Mouse (Mus musculus): ENCODE measurements around the gene Dlec1.

DNA sequence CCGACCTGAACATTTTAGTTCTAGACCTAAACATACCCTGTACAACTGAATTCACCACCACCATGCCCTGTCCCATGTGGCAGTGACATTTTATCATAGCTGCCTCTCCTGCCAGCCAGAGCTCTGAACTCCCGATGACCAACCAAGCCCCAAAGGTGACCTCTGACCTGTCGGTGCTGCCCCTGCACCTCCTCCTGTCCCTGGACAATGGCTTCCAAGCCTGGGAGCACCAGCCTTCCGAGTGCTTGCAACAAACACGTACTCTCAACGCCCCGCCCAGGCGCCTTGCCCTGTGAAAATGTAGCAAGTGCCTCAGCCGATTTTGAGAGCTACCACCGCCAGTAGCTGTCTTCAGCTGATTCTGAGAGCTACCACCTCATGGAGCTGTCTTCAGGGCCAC is 42.9 kb downstream of the Dlec1 start:
- TF ChIP-seq POLR2A (IDR thresholded peaks at IDR 0.05; ENCODE audit: insufficient read length, low read depth) (no peak), E2F4 (IDR thresholded peaks at IDR 0.05; ENCODE audit: insufficient read depth) (no peak)
